Mouse (Mus musculus): ENCODE data around the gene Nrsn2.

The Nrsn2 gene

GRCm38 (mm10) chr2:152343329-152344213, 32.9 kb downstream of the Nrsn2 start, which contains the start of gene Trib3:
TSS of gene Trib3 (minus strand) at chr2:152344032.
- DNase-seq (ENCODE audit: low read depth, low spot score), result peak; percentile 92

DNA sequence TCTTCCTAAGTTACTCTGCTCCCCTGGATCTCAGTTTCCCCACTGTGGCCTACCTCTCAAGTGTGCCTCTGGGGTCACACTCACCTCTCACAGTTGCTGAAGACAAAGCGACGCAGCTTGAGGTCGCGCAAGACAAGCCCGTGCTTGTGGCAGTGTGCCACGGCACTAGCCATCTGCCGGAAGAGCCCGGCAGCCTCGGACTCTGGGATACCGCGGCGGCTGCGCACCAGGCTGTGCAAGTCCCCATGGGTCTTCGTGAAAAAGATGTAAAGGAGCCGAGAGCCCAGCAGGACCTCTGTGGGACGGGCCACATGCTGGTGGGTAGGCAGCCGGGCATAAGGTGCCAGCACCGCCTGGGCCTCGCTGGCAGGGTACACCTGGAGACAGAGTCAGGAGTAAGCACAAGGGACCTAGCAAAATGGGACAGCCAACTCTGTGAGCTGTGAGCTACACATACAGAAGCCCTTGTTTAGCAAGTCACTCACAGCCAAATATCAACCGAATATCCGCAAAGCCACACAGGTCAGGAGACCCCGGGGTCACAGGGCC, 36.7 kb downstream of the Nrsn2 start:
- DNase-seq (ENCODE audit: low read depth, low spot score), result no peak

DNA sequence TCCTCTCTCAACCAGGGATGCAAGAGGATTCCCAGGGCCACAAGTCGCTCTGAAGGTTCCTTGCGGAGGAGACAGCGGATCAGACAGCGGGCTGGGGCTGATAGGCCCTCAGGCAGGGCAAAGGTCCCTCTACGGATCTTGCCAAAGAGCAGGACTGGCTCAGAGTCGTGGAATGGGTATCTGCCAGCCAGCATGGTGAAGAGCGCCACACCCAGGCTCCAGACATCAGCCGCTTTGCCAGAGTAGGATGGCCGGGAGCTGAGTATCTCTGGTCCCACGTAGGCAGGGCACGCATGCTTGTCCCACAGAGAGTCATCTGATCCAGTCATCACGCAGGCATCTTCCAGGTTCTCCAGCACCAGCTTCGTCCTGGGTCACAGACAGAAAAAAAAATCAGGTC, 38.1 kb downstream of the Nrsn2 start:
- DNase-seq (ENCODE audit: low read depth, low spot score), result no peak

GRCm38 (mm10) chr2:152337591-152338212, 38.7 kb downstream of the Nrsn2 start:
- DNase-seq (ENCODE audit: low read depth, low spot score), result no peak

GRCm38 (mm10) chr2:152336856-152337255, 39.6 kb downstream of the Nrsn2 start:
- no peak for DNase-seq (ENCODE audit: low read depth, low spot score)

DNA sequence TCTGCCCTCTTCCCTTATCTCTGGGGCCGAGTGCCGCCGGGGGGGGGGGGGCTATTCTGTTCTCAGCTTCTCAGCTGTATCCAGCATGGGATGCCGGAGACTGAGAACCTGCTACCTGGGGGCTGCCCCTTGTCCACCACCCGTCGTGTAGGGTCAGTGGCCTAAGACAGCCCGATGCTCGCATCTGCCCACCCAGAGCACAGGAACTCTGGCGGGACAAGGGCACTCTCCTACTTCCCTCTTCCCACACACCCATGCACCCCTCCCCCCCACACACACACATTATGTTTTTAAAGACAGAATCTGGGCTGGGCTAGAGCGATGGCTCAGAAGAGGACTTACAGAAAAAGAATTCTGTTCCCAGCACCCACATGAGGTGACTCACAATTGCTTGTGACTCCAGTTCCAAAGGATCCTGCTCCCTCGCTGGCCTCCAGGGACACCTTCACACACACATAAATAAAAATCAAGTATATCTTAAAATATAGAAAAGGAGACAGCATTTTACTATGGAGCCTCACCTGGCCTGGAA, 41.1 kb downstream of the Nrsn2 start:
- DNase-seq (ENCODE audit: low read depth, low spot score), result no peak

- no peak for DNase-seq (ENCODE audit: low read depth, low spot score)
Observed at GRCm38 (mm10) chr2:152333345-152334006, 43.0 kb downstream of the Nrsn2 start.

DNA sequence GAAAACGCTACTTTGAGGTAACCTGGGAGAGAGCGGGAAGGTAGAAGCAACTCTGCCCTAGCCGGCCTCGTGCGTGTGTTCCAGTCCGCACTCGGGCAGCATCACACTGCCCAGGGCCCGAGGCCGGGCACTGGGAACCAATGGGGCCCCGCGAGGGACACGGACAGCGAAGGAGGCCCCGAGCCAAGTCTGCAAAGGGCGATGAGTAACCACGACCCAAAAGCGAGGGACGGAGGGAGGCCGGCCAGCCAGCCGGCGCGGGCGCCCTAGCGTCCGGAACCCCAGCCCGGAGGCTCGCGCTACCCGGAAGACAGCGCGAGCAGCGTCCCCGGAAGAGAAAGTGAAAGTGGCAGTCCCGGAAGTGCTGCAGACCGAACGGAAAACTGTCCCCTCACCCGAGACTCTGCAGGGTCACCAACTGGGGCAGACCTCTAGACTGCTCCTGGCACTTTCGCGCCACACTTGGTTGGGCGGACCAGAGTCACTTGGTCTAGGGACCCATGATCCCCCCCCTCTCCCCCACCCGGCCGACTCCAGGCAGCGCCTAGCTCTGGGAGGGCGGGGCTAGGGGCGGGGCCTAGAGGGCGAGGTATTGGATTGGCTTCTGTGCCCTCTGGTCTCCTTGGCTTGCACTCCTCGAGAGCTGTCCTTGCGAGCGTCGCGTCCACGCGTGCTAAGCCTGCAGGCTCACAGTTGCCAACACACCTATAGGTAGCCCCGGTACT, 44.2 kb downstream of the Nrsn2 start, which contains the start of gene Rbck1:
Rbck1 (minus strand) TSS at position 553 of the 725 bp plus-strand sequence.
- DNase-seq (ENCODE audit: low read depth, low spot score), result peak; percentile 94

GRCm38 (mm10) chr2:152330858-152331423, 45.5 kb downstream of the Nrsn2 start:
- DNase-seq (ENCODE audit: low read depth, low spot score), result no peak

DNA sequence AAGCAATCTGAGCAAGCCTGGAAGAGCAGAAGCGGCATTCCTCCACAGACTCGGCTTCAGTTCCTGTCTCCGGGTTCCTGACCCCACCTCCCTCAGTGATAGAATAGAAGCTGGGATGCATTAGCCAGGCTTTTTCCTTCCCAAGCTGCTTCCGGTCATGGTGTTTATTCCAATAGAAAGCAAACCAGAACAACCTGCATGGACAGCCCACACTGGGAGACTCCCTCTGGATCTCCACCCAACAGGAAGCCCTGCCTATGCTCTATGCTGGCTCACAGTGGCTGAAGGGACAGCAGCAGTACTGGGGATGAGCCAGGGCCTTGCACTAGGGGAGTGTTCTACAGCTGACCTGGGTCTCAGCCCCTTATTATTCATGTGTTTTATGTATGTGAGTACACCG, 48.5 kb downstream of the Nrsn2 start:
- no peak for DNase-seq (ENCODE audit: low read depth, low spot score)

DNA sequence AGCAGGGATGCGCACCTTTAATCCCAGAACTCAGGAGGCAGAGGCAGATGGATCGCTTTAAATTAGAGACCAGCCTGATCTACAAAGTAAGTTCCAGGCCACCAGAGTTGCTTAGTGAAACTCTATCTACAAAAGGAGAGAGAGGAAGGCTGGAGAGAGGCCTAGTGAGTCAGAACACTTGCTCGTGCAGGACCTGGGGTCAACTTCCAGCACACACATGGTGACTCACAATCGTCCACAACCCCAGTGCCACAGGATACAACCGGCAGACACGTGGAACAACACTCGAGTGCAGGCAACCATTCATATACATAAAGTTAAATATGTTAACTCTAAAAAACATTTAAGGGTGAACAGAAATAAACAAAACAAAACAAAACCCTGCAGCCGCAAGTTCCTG, 49.8 kb downstream of the Nrsn2 start:
- DNase-seq (ENCODE audit: low read depth, low spot score), result no peak

GRCm38 (mm10) chr2:152326157-152326556, 50.3 kb downstream of the Nrsn2 start:
- DNase-seq (ENCODE audit: low read depth, low spot score), result no peak

DNA sequence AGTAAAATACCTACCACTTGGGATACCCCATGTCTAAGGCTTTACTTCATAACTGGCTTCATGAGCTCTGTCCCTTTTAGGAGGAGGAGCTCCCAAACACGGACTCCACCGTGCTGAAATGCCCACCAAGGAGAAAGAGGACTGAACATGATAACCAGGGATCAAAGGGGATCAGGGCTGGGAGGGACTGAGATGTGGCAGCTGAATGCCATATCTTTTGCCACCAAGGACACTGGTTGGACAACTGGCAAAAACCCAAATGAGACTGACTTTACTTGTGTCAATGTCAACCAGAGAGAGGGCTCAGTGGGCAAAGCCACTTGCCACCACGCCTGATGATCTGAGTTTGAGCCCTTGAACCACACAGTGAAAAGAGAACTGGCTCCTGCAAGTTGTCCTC, 51.6 kb downstream of the Nrsn2 start:
- DNase-seq (ENCODE audit: low read depth, low spot score), result no peak

DNA sequence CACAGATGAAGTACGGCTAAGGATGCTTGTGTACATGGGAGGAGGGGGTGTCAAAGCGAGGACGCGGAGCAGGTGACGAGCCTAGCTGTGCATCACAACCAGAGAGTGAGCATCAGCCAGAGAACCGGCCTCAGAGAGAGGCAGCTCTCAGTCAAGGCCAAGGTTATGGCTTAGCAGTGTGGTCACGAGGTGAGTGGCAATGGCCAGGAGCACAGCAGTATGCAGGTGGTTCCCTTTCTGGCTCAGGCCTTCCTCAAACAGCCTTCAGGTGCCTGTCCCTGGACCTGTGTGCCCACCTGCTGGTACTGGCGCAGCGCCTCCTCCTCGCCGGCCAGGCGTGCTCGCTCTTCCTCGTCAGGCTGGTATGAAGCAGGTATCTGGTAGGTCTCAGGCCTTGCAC, 52.5 kb downstream of the Nrsn2 start:
- no peak for DNase-seq (ENCODE audit: low read depth, low spot score)

GRCm38 (mm10) chr2:152322198-152322597, 54.2 kb downstream of the Nrsn2 start:
- DNase-seq (ENCODE audit: low read depth, low spot score), result no peak

DNA sequence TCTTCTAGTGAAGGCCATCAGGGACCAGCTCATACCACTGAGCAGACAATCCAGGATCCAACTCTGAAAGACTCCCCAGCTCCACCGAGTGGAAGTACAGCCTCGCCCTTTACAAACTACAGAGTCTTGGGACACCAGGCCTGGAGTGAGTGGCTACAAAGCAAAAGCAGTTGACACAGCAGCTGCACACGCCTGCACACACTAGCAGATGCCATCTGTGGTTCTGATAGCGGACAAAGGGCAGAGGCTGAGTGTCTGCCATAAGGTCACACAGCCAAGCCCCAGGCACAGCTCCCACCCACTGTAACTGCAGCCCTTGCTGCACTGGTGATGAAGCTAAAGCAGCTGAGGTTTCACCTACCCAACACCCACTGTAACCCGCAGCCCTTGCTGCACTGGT, 54.9 kb downstream of the Nrsn2 start:
- no peak for DNase-seq (ENCODE audit: low read depth, low spot score)
